Mouse (Mus musculus): ENCODE results near the gene Tacstd2.

DNA sequence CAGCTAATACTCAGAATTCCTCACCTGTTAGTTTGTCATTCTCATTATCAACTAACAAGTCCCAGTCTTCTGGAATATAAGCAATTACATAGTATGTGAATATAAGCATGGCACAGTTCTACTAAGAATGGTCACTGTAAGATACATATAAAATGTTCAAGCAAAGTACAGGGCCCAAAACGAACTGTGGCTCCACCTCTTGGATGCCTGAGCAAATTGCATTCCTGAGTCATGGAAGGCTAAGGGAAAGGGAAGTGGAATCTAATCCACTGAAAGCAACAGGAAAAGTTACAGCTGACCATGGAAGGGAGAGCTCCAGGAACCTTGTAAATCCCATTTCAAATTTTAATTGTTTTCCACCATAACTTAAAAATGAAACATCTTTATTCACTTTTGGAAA, 14.0 kb upstream of the Tacstd2 start:
- TF ChIP-seq CTCF (IDR thresholded peaks at IDR 0.05; ENCODE audit: low read depth, low read length): no peak
- TF ChIP-seq POLR2A (IDR thresholded peaks at IDR 0.05; ENCODE audit: insufficient read depth, low read length): no peak
- no peak for TF ChIP-seq EP300 (IDR thresholded peaks at IDR 0.05; ENCODE audit: insufficient read depth, low read depth, low read length)

Measured in ES-Bruce4 (cell line).